Mouse (Mus musculus) hindbrain, embryonic 11.5 days (tissue): ENCODE data around the gene 2810459M11Rik. TPM values are rescaled to one million over a fixed set of nuclear protein-coding genes. Genes with fewer than 3 reads are reported as not detected.

Source experiments
- ATAC-seq: fragments of 200-750 bp; cut with Nextera tagmentation; 2 replicates; pipeline ENCODE4 v1.8.0; 2017; ENCODE audit warnings: mild to moderate bottlenecking, moderate TSS enrichment, moderate library complexity; ENCODE audit not compliant: low FRiP score
- DNase-seq: peaks from one replicate; pipeline ENCODE4 v3.0.0-alpha.2; 2015; ENCODE audit warnings: low spot score
- H3K27ac ChIP-seq: fragments of 300-500 bp; sonication (generic); 2 replicates; pipeline ENCODE4 v1.5.1; 2014; ENCODE audit warnings: mild to moderate bottlenecking, low read depth, low read length
- H3K27me3 ChIP-seq: fragments of 300-500 bp; sonication (generic); 2 replicates; pipeline ENCODE4 v1.6.1; 2014; ENCODE audit warnings: mild to moderate bottlenecking, low read length, moderate library complexity, mixed read lengths; ENCODE audit not compliant: control insufficient read depth, insufficient read depth
- H3K36me3 ChIP-seq: fragments of 300-500 bp; sonication (generic); 2 replicates; pipeline ENCODE4 v1.6.1; 2014; ENCODE audit warnings: mild to moderate bottlenecking, low read length, moderate library complexity, mixed read lengths; ENCODE audit not compliant: control insufficient read depth, insufficient read depth
- H3K4me1 ChIP-seq: fragments of 300-500 bp; sonication (generic); replicated peaks from 2 replicates; pipeline ENCODE4 v1.6.1; 2014; ENCODE audit warnings: low read length, mixed read lengths; ENCODE audit not compliant: control insufficient read depth, insufficient read depth
- H3K4me2 ChIP-seq: fragments of 300-500 bp; sonication (generic); replicated peaks from 2 replicates; pipeline ENCODE4 v1.6.1; 2014; ENCODE audit warnings: mild to moderate bottlenecking, low read depth, low read length
- H3K4me3 ChIP-seq: fragments of 300-500 bp; sonication (generic); 2 replicates; pipeline ENCODE4 v1.5.1; 2014; ENCODE audit warnings: low read depth, low read length
- H3K9ac ChIP-seq: fragments of 300-500 bp; sonication (generic); 2 replicates; pipeline ENCODE4 v1.6.1; 2014; ENCODE audit warnings: low read depth, low read length
- H3K9me3 ChIP-seq: fragments of 300-500 bp; sonication (generic); 2 replicates; pipeline ENCODE4 v1.6.1; 2016; ENCODE audit warnings: low read length; ENCODE audit not compliant: control insufficient read depth
- WGBS: fragments of 180-500 bp; shearing (Covaris S2); extraction: QIAGEN DNeasy Blood & Tissue Kit; methylation state at CpG from one replicate; pipeline ENCODE4 v1.1.7; 2014; 5-methylcytosine and 5-hydroxymethylcytosine counted together
- polyA plus RNA-seq: library from polyadenylated mRNA; unstranded; fragments of >200 nt; fragmentation: Nextera tagmentation; extraction: Ambion mirVana; gene quantifications from 2 replicates; pipeline ENCODE4 v1.2.1, GENCODE M21; 2014

Gene 2810459M11Rik
- polyA plus RNA-seq, 1 experiment from 2014 or later = 0.42 TPM

- H3K9ac ChIP-seq = peak within 1 kb of the TSS; percentile 93
- H3K4me3 ChIP-seq = peak within 1 kb of the TSS; percentile 88
- ATAC-seq (peak; percentile 95), DNase-seq (peak; percentile 96)
- no peaks in the 10 kb centered on the region for H3K27me3 ChIP-seq
- peak within 1 kb of the TSS; percentile 73; the same call in 1 of the 2 replicates for H3K27ac ChIP-seq
- WGBS = under 1% methylated on average over 47 of the region's 47 CpGs
- no peaks in the 10 kb centered on the region for H3K4me1 ChIP-seq
- H3K9me3 ChIP-seq = no peaks in the 10 kb centered on the region
- peak within 1 kb of the TSS; percentile 46 for H3K4me2 ChIP-seq
- no peaks in the 10 kb centered on the region for H3K36me3 ChIP-seq
Measured at GRCm38 (mm10) chr1:86064271-86064991, 18.8 kb downstream of the 2810459M11Rik start, which contains the start of gene Psmd1. Gene Psmd1, plus strand, starts transcription at chr1:86064387.

DNA sequence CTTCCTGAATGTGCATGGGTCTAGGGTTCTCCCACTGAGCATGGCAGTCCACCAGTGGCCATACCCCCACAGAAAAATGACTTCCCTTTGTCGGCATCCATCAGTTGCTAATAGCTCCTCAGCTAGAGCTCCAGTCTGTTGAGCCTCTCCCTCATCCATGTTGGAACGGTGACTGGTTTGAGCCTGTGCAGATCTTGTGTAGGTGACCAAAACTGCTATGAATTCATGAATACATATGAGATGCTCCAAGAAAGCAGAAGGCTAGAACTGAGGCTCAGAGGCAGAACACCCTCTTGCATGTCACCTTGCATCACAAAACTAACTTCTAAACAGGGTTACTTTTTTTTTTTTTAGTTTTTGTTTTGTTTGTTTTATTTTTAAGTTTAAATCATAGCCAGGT lies 30.9 kb downstream of the 2810459M11Rik start:
- peaks cover 9% of the 10 kb centered on the region; the same call in 1 of the 2 replicates for H3K36me3 ChIP-seq
- no peak overlapping the region for H3K4me3 ChIP-seq
- H3K9ac ChIP-seq = no peak overlapping the region
- H3K27ac ChIP-seq = no peak overlapping the region
- 95% methylated on average over 2 of the region's 2 CpGs for WGBS
- H3K9me3 ChIP-seq = no peaks in the 10 kb centered on the region
- DNase-seq = no peak
- ATAC-seq = no peak
- no peaks in the 10 kb centered on the region for H3K4me1 ChIP-seq
- no peak overlapping the region for H3K4me2 ChIP-seq
- no peaks in the 10 kb centered on the region for H3K27me3 ChIP-seq

- ATAC-seq = no peak
- no peak overlapping the region for H3K4me3 ChIP-seq
Measured at GRCm38 (mm10) chr1:86094413-86094812, 48.8 kb downstream of the 2810459M11Rik start.

GRCm38 (mm10) chr1:86105054-86105453 lies 59.4 kb downstream of the 2810459M11Rik start:
- 93% methylated on average over 1 of the region's 1 CpGs for WGBS
- Histone ChIP-seq H3K36me3 (no peaks in the 10 kb centered on the region), H3K27ac (no peak overlapping the region), H3K4me2 (no peak overlapping the region), H3K9ac (no peak overlapping the region), H3K27me3 (no peaks in the 10 kb centered on the region), H3K4me3 (no peak overlapping the region), H3K4me1 (no peaks in the 10 kb centered on the region), H3K9me3 (no peaks in the 10 kb centered on the region)
- DNase-seq = no peak
- ATAC-seq = no peak

More at GRCm38 (mm10) chr1:86094413-86094812, 48.8 kb downstream of the 2810459M11Rik start:
- Histone ChIP-seq H3K9me3 (no peaks in the 10 kb centered on the region), H3K27ac (no peak overlapping the region), H3K36me3 (peaks cover 9% of the 10 kb centered on the region; the same call in 1 of the 2 replicates), H3K9ac (no peak overlapping the region), H3K27me3 (no peaks in the 10 kb centered on the region), H3K4me1 (no peaks in the 10 kb centered on the region), H3K4me2 (no peak overlapping the region)
- 86% methylated on average over 7 of the region's 7 CpGs for WGBS
- no peak for DNase-seq

Other genes with a start within 250 kb of the 2810459M11Rik start
- 85.7 and 86.1 TPM in 2 replicates for gene Itm2c, start 151.6 kb upstream of the 2810459M11Rik start, polyA plus RNA-seq
- gene 4933407L21Rik, start 117.4 kb upstream of the 2810459M11Rik start, polyA plus RNA-seq = 0.46 and 0.60 TPM in 2 replicates
- gene Gpr55, start 84.9 kb upstream of the 2810459M11Rik start, polyA plus RNA-seq = 0.08 TPM in 1 of 2 replicates, not detected in the other
- gene Spata3, start 29.0 kb upstream of the 2810459M11Rik start, polyA plus RNA-seq = not detected in 2 replicates
- gene Psmd1, start 18.5 kb downstream of the 2810459M11Rik start, polyA plus RNA-seq = 216 and 247 TPM in 2 replicates
- gene Htr2b, start 66.1 kb downstream of the 2810459M11Rik start, polyA plus RNA-seq = 0.28 and 0.88 TPM in 2 replicates
- gene Gm21972, start 87.8 kb downstream of the 2810459M11Rik start, polyA plus RNA-seq = 0.33 TPM in 1 of 2 replicates, not detected in the other
- gene Armc9, start 108.9 kb downstream of the 2810459M11Rik start, polyA plus RNA-seq = 33.9 and 36.1 TPM in 2 replicates